Mouse (Mus musculus): ENCODE results near the gene Tbl1x. TPM values are rescaled to one million over a fixed set of nuclear protein-coding genes. Genes with fewer than 3 reads are reported as not detected.

The Tbl1x gene
- total RNA-seq, 2 experiments from 2014 or later: 30.7 to 34.4 TPM

GRCm38 (mm10) chrX:77669779-77670550 lies 159.2 kb downstream of the Tbl1x start:
- intact Hi-C loops (cut with DNase I): no loop called here
- no peak for DNase-seq (ENCODE audit: low spot score)
